Mouse (Mus musculus): ENCODE measurements around the gene U90926. TPM values are rescaled to one million over a fixed set of nuclear protein-coding genes. Genes with fewer than 3 reads are reported as not detected.

Gene U90926
- polyA plus RNA-seq, 1 experiment from 2014 or later, result not detected

DNA sequence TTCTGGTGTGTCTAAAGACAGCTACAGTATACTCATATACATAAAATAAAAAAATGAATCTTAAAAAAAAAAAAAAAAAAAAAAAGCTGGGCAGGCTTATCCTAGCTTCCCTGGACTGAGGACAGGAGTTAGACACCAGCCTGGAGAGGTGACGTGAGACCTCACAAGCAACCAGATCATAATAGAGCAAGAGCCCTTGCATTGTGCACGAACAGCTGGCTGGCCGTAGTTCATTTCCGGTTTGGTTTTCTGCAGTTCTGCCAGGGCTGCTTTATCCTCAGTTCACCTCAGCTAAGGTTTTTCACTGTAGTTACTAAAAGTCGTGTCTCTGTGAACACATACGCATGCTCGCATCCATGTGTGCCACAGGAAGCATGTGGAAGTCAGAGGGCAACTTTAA, 12.6 kb upstream of the U90926 start:
- H3K27me3 ChIP-seq (replicated peaks; ENCODE audit: control insufficient read depth, insufficient read depth, low read length), result no peaks in the 10 kb centered on the region
- H3K4me2 ChIP-seq (ENCODE audit: low read length), result no peak overlapping the region
- no peaks in the 10 kb centered on the region for H3K4me1 ChIP-seq (ENCODE audit: control insufficient read depth, insufficient read depth, low read depth, low read length)
- H3K4me3 ChIP-seq (ENCODE audit: low read length), result no peak overlapping the region
- no peak overlapping the region for H3K9ac ChIP-seq (ENCODE audit: low read depth, low read length)
- WGBS, result 83% methylated on average over 7 of the region's 7 CpGs
- no peaks in the 10 kb centered on the region for H3K9me3 ChIP-seq (ENCODE audit: control insufficient read depth, low read length)
- H3K27ac ChIP-seq (ENCODE audit: low read depth, low read length), result no peak overlapping the region
- no peak for ATAC-seq
- no peaks in the 10 kb centered on the region for H3K36me3 ChIP-seq (ENCODE audit: control insufficient read depth, insufficient read depth, low read length)

DNA sequence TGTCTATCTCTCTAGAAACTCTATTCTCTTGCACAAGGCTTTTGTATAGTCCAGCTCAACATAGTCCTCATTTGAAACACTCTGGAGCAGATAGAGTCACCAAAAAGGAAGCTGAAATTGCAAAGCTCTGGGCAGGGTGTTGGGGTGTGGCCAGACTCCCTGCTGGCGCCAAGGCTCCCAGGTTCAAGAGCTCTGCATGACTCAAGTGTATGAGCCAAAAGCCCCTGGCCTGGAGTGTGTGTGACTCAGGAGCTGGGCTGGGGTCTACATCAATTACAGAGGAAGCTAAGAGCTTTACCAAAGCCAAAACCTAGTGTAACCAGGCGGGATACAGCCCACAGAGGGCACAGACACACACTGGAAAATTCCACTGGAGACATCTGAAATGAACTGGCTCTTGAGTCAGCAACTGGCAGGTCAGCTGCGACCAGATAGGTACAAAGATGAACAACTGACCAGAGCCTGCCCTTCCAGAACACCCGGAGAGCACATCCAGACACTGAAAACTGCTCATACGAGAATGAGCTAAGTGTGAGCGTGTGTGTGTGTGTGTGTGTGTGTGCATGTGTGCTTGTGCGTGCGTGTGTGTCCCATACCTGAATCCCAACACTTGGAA, 5.2 kb upstream of the U90926 start:
- Histone ChIP-seq H3K9me3 (ENCODE audit: control insufficient read depth, low read length) (no peaks in the 10 kb centered on the region), H3K27ac (ENCODE audit: low read depth, low read length) (no peak overlapping the region), H3K4me2 (ENCODE audit: low read length) (no peak overlapping the region), H3K4me3 (ENCODE audit: low read length) (no peak overlapping the region), H3K27me3 (replicated peaks; ENCODE audit: control insufficient read depth, insufficient read depth, low read length) (no peaks in the 10 kb centered on the region), H3K9ac (ENCODE audit: low read depth, low read length) (no peak overlapping the region), H3K4me1 (ENCODE audit: control insufficient read depth, insufficient read depth, low read depth, low read length) (peaks cover 4% of the 10 kb centered on the region), H3K36me3 (ENCODE audit: control insufficient read depth, insufficient read depth, low read length) (no peaks in the 10 kb centered on the region)
- WGBS, result 92% methylated on average over 8 of the region's 8 CpGs
- ATAC-seq, result no peak

DNA sequence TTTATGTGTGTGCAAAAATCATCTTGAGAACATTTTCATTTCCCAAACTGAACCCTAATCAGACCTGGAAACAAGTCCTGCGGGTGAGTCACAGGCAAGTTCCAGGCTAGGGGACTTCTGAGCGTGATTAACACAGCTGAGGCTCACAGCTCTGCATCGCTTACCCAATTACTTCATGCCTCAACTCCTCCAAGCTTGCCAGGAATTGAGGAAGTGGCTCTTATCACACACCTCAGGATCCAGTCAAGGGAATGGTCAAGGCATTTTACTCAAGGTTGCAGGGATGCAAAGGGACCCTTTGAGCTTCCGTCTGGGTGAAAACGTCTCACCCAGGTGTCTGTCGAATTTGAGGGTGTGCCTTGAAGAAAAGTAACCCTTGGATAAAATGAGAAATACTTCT, 4.6 kb upstream of the U90926 start:
- Histone ChIP-seq H3K27ac (ENCODE audit: low read depth, low read length) (no peak overlapping the region), H3K4me2 (ENCODE audit: low read length) (no peak overlapping the region), H3K9me3 (ENCODE audit: control insufficient read depth, low read length) (no peaks in the 10 kb centered on the region), H3K4me1 (ENCODE audit: control insufficient read depth, insufficient read depth, low read depth, low read length) (peaks cover 4% of the 10 kb centered on the region), H3K27me3 (replicated peaks; ENCODE audit: control insufficient read depth, insufficient read depth, low read length) (no peaks in the 10 kb centered on the region), H3K9ac (ENCODE audit: low read depth, low read length) (no peak overlapping the region), H3K36me3 (ENCODE audit: control insufficient read depth, insufficient read depth, low read length) (no peaks in the 10 kb centered on the region), H3K4me3 (ENCODE audit: low read length) (no peak overlapping the region)
- 68% methylated on average over 6 of the region's 6 CpGs for WGBS
- ATAC-seq, result no peak; the same call in 1 of the 2 replicates

DNA sequence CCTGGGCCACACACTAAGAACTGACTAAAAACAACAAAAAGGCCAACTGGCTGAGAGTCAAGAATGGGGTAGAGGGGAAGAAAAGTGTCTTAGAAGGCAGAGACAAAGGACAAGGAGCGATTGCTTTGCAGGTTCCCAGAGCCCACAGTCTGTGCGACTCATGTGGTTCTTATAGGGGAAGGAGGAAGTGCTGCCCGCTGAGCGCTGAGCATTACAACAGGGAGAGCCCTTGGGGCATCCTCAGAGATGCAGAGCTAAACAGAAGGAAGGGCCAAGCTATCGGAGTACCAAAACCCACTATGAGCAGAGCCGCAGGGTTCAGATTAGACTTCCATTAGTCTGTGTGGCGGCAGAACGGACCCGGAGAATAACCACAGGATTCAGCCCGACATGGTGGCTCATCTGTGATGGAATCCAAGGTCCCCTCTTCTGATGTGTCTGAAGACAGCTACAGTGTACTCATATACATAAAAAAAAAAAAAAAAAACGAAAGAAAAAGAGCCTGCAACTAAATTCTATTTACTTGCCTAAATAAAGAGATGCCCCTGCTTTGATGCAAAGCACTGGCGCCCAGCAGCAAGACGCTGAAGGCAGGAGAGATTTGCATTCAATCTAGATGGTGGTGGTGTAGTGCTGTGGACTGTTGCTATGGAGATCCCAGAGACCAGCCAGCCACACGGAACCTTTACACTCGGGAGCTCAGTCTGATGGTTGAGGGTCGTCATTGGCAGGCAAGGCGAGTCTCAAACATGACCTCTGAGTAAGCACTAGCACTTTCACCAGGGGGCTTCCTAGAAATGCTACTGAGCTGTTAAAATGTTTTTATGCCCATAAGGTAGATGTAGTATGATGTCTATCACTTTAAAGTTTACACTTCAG, 3.9 kb upstream of the U90926 start:
- no peak overlapping the region for H3K4me3 ChIP-seq (ENCODE audit: low read length)
- WGBS, result 25% methylated on average over 17 of the region's 17 CpGs
- H3K9ac ChIP-seq (ENCODE audit: low read depth, low read length), result no peak overlapping the region
- no peaks in the 10 kb centered on the region for H3K9me3 ChIP-seq (ENCODE audit: control insufficient read depth, low read length)
- H3K4me1 ChIP-seq (ENCODE audit: control insufficient read depth, insufficient read depth, low read depth, low read length), result peaks cover 4% of the 10 kb centered on the region
- ATAC-seq, result peak; percentile 93
- H3K27me3 ChIP-seq (replicated peaks; ENCODE audit: control insufficient read depth, insufficient read depth, low read length), result no peaks in the 10 kb centered on the region
- 0 out of 2 replicates have a peak overlapping the region, but pooled peaks have one; percentile 13 for H3K4me2 ChIP-seq (ENCODE audit: low read length)
- no peaks in the 10 kb centered on the region for H3K36me3 ChIP-seq (ENCODE audit: control insufficient read depth, insufficient read depth, low read length)
- H3K27ac ChIP-seq (ENCODE audit: low read depth, low read length), result peak overlapping the region; percentile 65

DNA sequence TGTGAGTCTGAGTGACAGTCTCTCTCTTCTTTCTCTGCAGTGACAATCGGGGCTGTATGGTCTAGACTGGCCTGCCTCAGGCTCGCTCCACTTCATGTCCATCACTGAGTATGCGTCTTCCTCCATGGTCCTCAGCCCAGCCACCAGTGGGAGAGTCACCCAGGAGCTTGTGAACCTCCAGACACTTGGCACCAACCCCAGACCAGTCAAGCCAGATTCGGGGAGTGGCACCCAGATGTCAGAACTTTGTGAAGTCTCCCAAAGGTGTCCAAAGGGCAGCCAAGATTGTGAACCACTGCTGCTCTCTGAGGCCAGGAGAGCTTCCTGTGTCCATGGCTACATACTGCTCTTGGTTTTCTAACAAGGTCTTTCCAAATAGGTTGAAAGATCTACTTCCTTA, 3.0 kb downstream of the U90926 start:
- WGBS, result 92% methylated on average over 4 of the region's 4 CpGs
- Histone ChIP-seq H3K27me3 (replicated peaks; ENCODE audit: control insufficient read depth, insufficient read depth, low read length) (no peaks in the 10 kb centered on the region), H3K4me1 (ENCODE audit: control insufficient read depth, insufficient read depth, low read depth, low read length) (no peaks in the 10 kb centered on the region), H3K4me3 (ENCODE audit: low read length) (no peak overlapping the region), H3K36me3 (ENCODE audit: control insufficient read depth, insufficient read depth, low read length) (no peaks in the 10 kb centered on the region), H3K9ac (ENCODE audit: low read depth, low read length) (no peak overlapping the region), H3K4me2 (ENCODE audit: low read length) (no peak overlapping the region), H3K27ac (ENCODE audit: low read depth, low read length) (no peak overlapping the region), H3K9me3 (ENCODE audit: control insufficient read depth, low read length) (no peaks in the 10 kb centered on the region)
- ATAC-seq, result no peak

DNA sequence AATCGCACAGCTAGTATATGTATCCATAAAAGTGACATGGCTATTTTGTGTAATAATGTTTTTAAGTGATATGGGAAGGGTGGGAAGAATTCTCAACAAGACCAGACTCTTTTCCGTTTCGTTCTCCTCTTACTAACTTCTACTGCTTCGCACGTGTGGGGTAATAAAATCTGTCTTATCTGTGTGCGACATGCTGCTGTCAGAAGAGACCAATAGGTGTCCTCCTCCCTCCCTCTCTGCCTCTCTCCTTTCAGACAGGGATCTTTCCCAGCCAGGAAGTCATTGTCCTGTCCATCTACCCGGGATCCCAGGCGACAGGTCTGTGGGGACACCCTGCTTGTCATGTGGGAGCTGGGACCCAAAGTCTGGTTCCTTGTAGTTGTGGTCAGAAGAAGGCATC, 5.0 kb downstream of the U90926 start:
- 77% methylated on average over 8 of the region's 8 CpGs for WGBS
- H3K4me1 ChIP-seq (ENCODE audit: control insufficient read depth, insufficient read depth, low read depth, low read length), result no peaks in the 10 kb centered on the region
- no peak overlapping the region for H3K27ac ChIP-seq (ENCODE audit: low read depth, low read length)
- H3K36me3 ChIP-seq (ENCODE audit: control insufficient read depth, insufficient read depth, low read length), result no peaks in the 10 kb centered on the region
- no peak overlapping the region for H3K4me2 ChIP-seq (ENCODE audit: low read length)
- ATAC-seq, result no peak
- no peak overlapping the region for H3K4me3 ChIP-seq (ENCODE audit: low read length)
- H3K9ac ChIP-seq (ENCODE audit: low read depth, low read length), result no peak overlapping the region
- no peaks in the 10 kb centered on the region for H3K9me3 ChIP-seq (ENCODE audit: control insufficient read depth, low read length)
- no peaks in the 10 kb centered on the region for H3K27me3 ChIP-seq (replicated peaks; ENCODE audit: control insufficient read depth, insufficient read depth, low read length)

DNA sequence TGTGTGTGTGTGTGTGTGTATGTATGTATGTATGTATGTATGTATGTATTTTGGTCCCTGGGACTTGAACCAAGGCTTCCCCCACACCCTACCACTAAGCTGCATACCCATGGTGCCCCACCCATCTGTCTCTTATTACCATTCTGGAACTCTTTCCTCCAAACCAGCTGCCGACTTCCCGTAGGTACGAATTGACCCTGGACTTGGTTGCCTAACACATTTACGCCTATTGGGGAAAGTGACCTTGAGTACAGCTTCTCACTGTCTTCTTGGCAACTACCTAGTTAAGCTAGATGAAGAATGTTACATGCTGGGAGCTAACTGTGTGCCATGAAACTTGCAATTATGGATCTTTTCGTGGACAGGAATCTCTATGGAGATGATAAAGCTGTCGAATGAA, 9.1 kb downstream of the U90926 start:
- Histone ChIP-seq H3K36me3 (ENCODE audit: control insufficient read depth, insufficient read depth, low read length) (peaks cover 17% of the 10 kb centered on the region; the same call in 1 of the 2 replicates), H3K27me3 (replicated peaks; ENCODE audit: control insufficient read depth, insufficient read depth, low read length) (no peaks in the 10 kb centered on the region), H3K4me2 (ENCODE audit: low read length) (no peak overlapping the region), H3K9me3 (ENCODE audit: control insufficient read depth, low read length) (no peaks in the 10 kb centered on the region), H3K4me1 (ENCODE audit: control insufficient read depth, insufficient read depth, low read depth, low read length) (no peaks in the 10 kb centered on the region), H3K4me3 (ENCODE audit: low read length) (no peak overlapping the region), H3K9ac (ENCODE audit: low read depth, low read length) (no peak overlapping the region), H3K27ac (ENCODE audit: low read depth, low read length) (no peak overlapping the region)
- ATAC-seq, result no peak
- 97% methylated on average over 6 of the region's 6 CpGs for WGBS

DNA sequence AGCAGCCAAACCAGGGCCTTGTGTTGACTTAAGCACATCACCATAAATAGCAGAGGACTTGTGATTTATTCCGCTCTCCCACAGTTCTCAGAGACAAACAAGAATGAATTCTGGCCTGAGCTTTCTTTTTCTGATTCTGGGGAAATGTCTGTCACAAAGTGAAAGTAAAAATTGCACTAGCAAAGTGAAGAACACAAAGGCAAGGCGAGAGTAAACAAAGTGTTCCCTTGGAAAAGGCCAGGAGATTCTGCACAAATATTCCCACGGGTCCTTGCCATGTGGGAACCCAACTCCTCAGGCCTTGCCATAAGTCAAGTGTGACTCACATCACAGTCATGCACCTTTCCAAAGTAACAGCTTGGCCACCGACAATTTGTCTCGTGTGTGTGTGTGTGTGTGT, 9.5 kb downstream of the U90926 start:
- Histone ChIP-seq H3K27ac (ENCODE audit: low read depth, low read length) (no peak overlapping the region), H3K4me2 (ENCODE audit: low read length) (no peak overlapping the region), H3K4me3 (ENCODE audit: low read length) (no peak overlapping the region), H3K9me3 (ENCODE audit: control insufficient read depth, low read length) (no peaks in the 10 kb centered on the region), H3K36me3 (ENCODE audit: control insufficient read depth, insufficient read depth, low read length) (peaks cover 19% of the 10 kb centered on the region; the same call in 1 of the 2 replicates), H3K27me3 (replicated peaks; ENCODE audit: control insufficient read depth, insufficient read depth, low read length) (no peaks in the 10 kb centered on the region), H3K9ac (ENCODE audit: low read depth, low read length) (no peak overlapping the region), H3K4me1 (ENCODE audit: control insufficient read depth, insufficient read depth, low read depth, low read length) (no peaks in the 10 kb centered on the region)
- 85% methylated on average over 5 of the region's 5 CpGs for WGBS
- ATAC-seq, result no peak

DNA sequence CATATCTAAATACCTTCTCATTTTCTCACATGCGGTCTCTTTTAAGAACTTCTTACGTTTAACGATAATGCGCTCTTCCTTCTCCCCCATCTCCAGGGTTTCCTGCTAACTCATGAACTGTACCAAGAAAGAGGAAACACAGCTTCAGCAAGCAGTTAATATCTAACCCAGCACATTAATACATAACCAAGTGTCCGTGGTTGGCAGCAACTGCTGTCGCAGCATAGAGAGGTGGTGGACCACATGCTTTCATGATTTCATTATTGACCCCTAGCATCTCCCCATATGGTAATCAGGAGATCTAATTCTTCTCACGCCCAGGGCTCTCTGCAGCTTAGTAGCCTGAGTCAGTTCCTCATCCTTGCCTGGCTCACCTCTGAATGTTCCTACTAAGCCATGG, 10.0 kb downstream of the U90926 start:
- Histone ChIP-seq H3K27ac (ENCODE audit: low read depth, low read length) (no peak overlapping the region), H3K4me1 (ENCODE audit: control insufficient read depth, insufficient read depth, low read depth, low read length) (no peaks in the 10 kb centered on the region), H3K4me2 (ENCODE audit: low read length) (no peak overlapping the region), H3K36me3 (ENCODE audit: control insufficient read depth, insufficient read depth, low read length) (peaks cover 21% of the 10 kb centered on the region; the same call in 1 of the 2 replicates), H3K9ac (ENCODE audit: low read depth, low read length) (no peak overlapping the region), H3K4me3 (ENCODE audit: low read length) (no peak overlapping the region), H3K9me3 (ENCODE audit: control insufficient read depth, low read length) (no peaks in the 10 kb centered on the region), H3K27me3 (replicated peaks; ENCODE audit: control insufficient read depth, insufficient read depth, low read length) (no peaks in the 10 kb centered on the region)
- WGBS, result 87% methylated on average over 7 of the region's 7 CpGs
- ATAC-seq, result no peak

All from hindbrain, embryonic 16.5 days (tissue).